Mouse (Mus musculus): Measurements from ENCODE around the gene Cfap97d2.
"Not testable (repeated sequence)": the region's sequence is repeated elsewhere in the genome, so short reads cannot be mapped to it uniquely, and the experiment has no call there.

The Cfap97d2 gene

GRCm38 (mm10) chr8:13740817-13741613, 35.3 kb downstream of the Cfap97d2 start:
- no peak for DNase-seq (ENCODE audit: low read depth, low spot score)

- DNase-seq (ENCODE audit: low read depth, low spot score), result not testable (repeated sequence)
Observed at GRCm38 (mm10) chr8:13746212-13746611, 40.5 kb downstream of the Cfap97d2 start.

GRCm38 (mm10) chr8:13747626-13748025, 41.9 kb downstream of the Cfap97d2 start:
- DNase-seq (ENCODE audit: low read depth, low spot score), result no peak

- DNase-seq (ENCODE audit: low read depth, low spot score), result peak; percentile 78
Observed at GRCm38 (mm10) chr8:13753680-13754079, 48.0 kb downstream of the Cfap97d2 start.

DNA sequence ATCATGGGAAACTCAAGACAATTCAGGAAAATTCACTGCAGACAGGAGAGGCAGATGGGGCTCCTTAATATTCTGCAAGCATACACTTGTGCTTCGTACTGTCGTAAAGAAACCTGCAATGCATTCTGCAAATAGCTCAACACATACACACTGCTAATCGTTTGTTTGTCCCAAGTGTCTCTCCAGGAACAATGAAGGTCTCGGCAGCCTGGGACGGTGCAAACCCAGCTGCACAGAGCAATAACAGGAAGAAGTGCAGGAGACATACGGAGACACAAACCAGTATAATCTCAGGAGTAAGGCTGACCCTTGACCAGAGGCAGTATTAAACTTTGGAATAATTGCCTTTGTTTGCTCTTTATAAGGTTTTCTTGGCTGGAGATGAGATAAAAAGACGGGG, 50.8 kb downstream of the Cfap97d2 start:
- no peak for DNase-seq (ENCODE audit: low read depth, low spot score)

GRCm38 (mm10) chr8:13756982-13757804, 51.5 kb downstream of the Cfap97d2 start, which contains the start of gene Cdc16:
Gene Cdc16, plus strand, starts transcription at chr8:13757676.
- peak; percentile 86 for DNase-seq (ENCODE audit: low read depth, low spot score)

DNA sequence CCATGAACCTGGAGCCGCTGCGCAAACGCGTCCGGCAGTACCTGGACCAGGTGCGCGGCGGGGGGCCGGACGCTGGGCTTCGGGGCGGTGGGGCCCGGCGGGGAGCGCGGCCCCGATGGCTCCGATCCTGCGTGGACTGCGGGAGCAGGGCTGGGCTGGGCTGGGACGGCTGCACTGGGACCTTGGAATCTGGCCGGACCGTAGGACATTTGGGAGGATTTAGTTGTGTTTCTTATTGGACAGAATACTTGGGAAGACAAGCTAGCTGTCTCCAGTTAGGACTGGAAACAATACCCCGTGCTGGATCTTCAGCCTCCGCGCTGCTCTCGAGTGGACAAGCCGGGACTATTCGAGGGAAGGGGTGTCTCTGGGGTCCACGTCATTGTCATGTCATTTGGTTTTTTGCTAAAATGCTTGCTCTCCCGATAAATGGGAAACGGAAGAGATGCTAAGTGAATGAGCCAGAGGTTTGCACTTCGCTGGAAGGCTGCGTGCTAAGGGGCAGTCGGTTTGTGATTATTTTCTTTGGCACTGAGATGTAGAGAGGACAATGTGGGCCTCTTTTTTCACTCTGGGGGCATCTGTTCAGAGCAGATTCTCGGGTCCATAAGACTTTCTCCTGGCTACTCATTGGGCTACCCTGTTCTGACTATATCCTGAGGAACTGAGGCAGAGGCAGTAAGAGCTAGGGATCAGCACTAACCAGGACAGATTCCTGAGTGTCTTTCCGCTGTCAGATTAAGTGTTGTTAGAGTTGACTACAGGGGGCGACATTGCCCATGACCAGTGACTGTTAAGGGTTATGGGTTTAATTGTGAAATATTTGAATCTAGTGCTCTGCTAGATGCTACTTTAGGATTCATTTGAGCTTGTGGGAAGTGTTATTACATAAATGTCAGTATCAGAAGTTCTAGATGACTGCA, 52.4 kb downstream of the Cfap97d2 start:
- peak; percentile 67 for DNase-seq (ENCODE audit: low read depth, low spot score)

DNA sequence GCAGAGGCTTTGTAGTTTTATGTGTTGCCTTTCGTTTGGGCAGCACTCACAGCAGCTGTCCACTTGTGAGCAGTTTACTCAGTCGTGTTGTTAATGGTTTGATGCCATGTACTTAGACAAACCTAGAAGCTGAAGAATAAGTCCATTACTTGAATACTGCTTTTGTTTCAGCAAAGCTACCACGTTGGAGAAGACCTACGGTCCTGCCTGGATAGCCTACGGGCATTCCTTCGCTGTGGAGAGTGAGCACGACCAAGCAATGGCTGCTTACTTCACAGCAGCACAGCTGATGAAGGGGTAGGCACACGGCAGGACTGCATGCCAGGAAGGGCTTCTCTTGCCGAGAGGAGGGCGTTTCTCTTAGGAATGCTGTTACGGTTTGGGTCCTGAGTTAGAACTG, 63.5 kb downstream of the Cfap97d2 start:
- no peak for DNase-seq (ENCODE audit: low read depth, low spot score)

- DNase-seq (ENCODE audit: low read depth, low spot score), result no peak
Observed at GRCm38 (mm10) chr8:13780536-13780935, 74.8 kb downstream of the Cfap97d2 start.

- DNase-seq (ENCODE audit: low read depth, low spot score), result peak; percentile 97
Observed at GRCm38 (mm10) chr8:13785250-13785763, 79.6 kb downstream of the Cfap97d2 start, which contains the start of gene Upf3a. Gene Upf3a, plus strand, starts transcription at chr8:13785615.

GRCm38 (mm10) chr8:13785764-13786299, 80.1 kb downstream of the Cfap97d2 start:
- DNase-seq (ENCODE audit: low read depth, low spot score), result peak; percentile 99

GRCm38 (mm10) chr8:13789606-13790005, 83.9 kb downstream of the Cfap97d2 start:
- DNase-seq (ENCODE audit: low read depth, low spot score), result no peak

Data from CD4-positive helper T cell, adult 2 months (primary cell).